Mouse (Mus musculus): ENCODE measurements around the gene Rps3. TPM values are rescaled to one million over a fixed set of nuclear protein-coding genes. Genes with fewer than 3 reads are reported as not detected.
"Not testable (repeated sequence)": the region's sequence is repeated elsewhere in the genome, so short reads cannot be mapped to it uniquely, and the experiment has no call there.

Rps3 gene
- 100 to 1,000 TPM; 380 to 408 TPM for total RNA-seq (2021)

- intact Hi-C loops (cut with DNase I) = no loop called here
- DNase-seq = peak; percentile 96 to 97
Observed at GRCm38 (mm10) chr7:99483271-99483923, at the start of gene Rps3. Rps3 (minus strand) TSS chr7:99483738.

- intact Hi-C loops (cut with DNase I) = no loop called here
Observed at GRCm38 (mm10) chr7:99532526-99532925, 49.0 kb upstream of the Rps3 start.

GRCm38 (mm10) chr7:99531408-99531970 is 48.0 kb upstream of the Rps3 start:
- no peak for DNase-seq
- intact Hi-C loops (cut with DNase I) = no loop called here

More at GRCm38 (mm10) chr7:99532526-99532925, 49.0 kb upstream of the Rps3 start:
- DNase-seq = no peak

- no peak for DNase-seq
- intact Hi-C loops (cut with DNase I) = no loop called here
Observed at GRCm38 (mm10) chr7:99529410-99529809, 45.9 kb upstream of the Rps3 start.

GRCm38 (mm10) chr7:99528547-99528946 is 45.0 kb upstream of the Rps3 start:
- no peak for DNase-seq
- intact Hi-C loops (cut with DNase I) = no loop called here

- intact Hi-C loops (cut with DNase I) = no loop called here
- no peak for DNase-seq
Observed at GRCm38 (mm10) chr7:99523837-99524236, 40.3 kb upstream of the Rps3 start.

GRCm38 (mm10) chr7:99523121-99523520 is 39.6 kb upstream of the Rps3 start:
- intact Hi-C loops (cut with DNase I) = no loop called here
- DNase-seq = no peak

- intact Hi-C loops (cut with DNase I) = no loop called here
- DNase-seq = no peak
Observed at GRCm38 (mm10) chr7:99518954-99519644, 35.6 kb upstream of the Rps3 start.

GRCm38 (mm10) chr7:99516814-99517157 is 33.2 kb upstream of the Rps3 start:
- no peak for DNase-seq
- intact Hi-C loops (cut with DNase I) = no loop called here

- intact Hi-C loops (cut with DNase I) = no loop called here
- DNase-seq = no peak
Observed at GRCm38 (mm10) chr7:99516092-99516813, 32.7 kb upstream of the Rps3 start.

GRCm38 (mm10) chr7:99510087-99510501 is 26.6 kb upstream of the Rps3 start:
- intact Hi-C loops (cut with DNase I) = no loop called here

GRCm38 (mm10) chr7:99508187-99508586 is 24.6 kb upstream of the Rps3 start:
- DNase-seq; intact Hi-C loops (cut with DNase I): not testable (repeated sequence)

More at GRCm38 (mm10) chr7:99510087-99510501, 26.6 kb upstream of the Rps3 start:
- DNase-seq = peak; percentile 67 to 80

GRCm38 (mm10) chr7:99504556-99504955 is 21.0 kb upstream of the Rps3 start:
- no peak for DNase-seq
- intact Hi-C loops (cut with DNase I) = loop anchor here (5.0 kb wide), 2 partner anchors 293 to 373 kb away; no protein-coding TSS in a partner anchor

- DNase-seq = no peak
- intact Hi-C loops (cut with DNase I) = loop anchor here (5.0 kb wide), 2 partner anchors 296 to 376 kb away; no protein-coding TSS in a partner anchor
Observed at GRCm38 (mm10) chr7:99501148-99501547, 17.6 kb upstream of the Rps3 start.

- no peak for DNase-seq
- intact Hi-C loops (cut with DNase I) = loop anchor here (1.0 to 5.0 kb wide), 4 partner anchors 56 to 377 kb away; no protein-coding TSS in a partner anchor
Observed at GRCm38 (mm10) chr7:99500655-99501054, 17.1 kb upstream of the Rps3 start.

- DNase-seq = peak; percentile 82 to 90
- intact Hi-C loops (cut with DNase I) = loop anchor here (1.0 to 5.0 kb wide), 4 partner anchors 56 to 377 kb away; no protein-coding TSS in a partner anchor
Observed at GRCm38 (mm10) chr7:99500201-99500600, 16.7 kb upstream of the Rps3 start.

GRCm38 (mm10) chr7:99499128-99499527 is 15.6 kb upstream of the Rps3 start:
- DNase-seq = no peak
- intact Hi-C loops (cut with DNase I) = no loop called here

GRCm38 (mm10) chr7:99489708-99490107 is 6.2 kb upstream of the Rps3 start:
- DNase-seq = no peak
- intact Hi-C loops (cut with DNase I) = no loop called here

- peak in 1 of 2 experiments; percentile 4 for DNase-seq
- intact Hi-C loops (cut with DNase I) = no loop called here
Observed at GRCm38 (mm10) chr7:99484679-99485078, 1.1 kb upstream of the Rps3 start.

GRCm38 (mm10) chr7:99483924-99484319 is 384 bp upstream of the Rps3 start:
- DNase-seq = no peak
- intact Hi-C loops (cut with DNase I) = no loop called here

- DNase-seq = no peak
- intact Hi-C loops (cut with DNase I) = no loop called here
Observed at GRCm38 (mm10) chr7:99482637-99483036, 901 bp downstream of the Rps3 start.
